Mouse (Mus musculus) kidney, adult 2 months (tissue): ENCODE measurements around the gene Pdcd1. TPM values are rescaled to one million over a fixed set of nuclear protein-coding genes. Genes with fewer than 3 reads are reported as not detected.
"Not testable (repeated sequence)": the region's sequence is repeated elsewhere in the genome, so short reads cannot be mapped to it uniquely, and the experiment has no call there.

Experiments used
- DNase-seq: peaks from one replicate; pipeline ENCODE4 v3.0.0; 2021
- H3K27ac ChIP-seq: fragments of 200-500 bp; 2 replicates; pipeline ENCODE4 v1.5.1; 2012; ENCODE audit warnings: low read depth, low read length, control low read depth, inconsistent platforms; ENCODE audit not compliant: insufficient read depth
- H3K27me3 ChIP-seq: fragments of 200-500 bp; replicated peaks from 2 replicates; pipeline ENCODE4 v1.6.1; 2012; ENCODE audit warnings: mild to moderate bottlenecking, moderate library complexity, low read length, inconsistent platforms; ENCODE audit not compliant: control insufficient read depth, insufficient read depth
- H3K36me3 ChIP-seq: fragments of 200-500 bp; 2 replicates; pipeline ENCODE4 v1.6.1; 2012; ENCODE audit warnings: mild to moderate bottlenecking, moderate library complexity, low read length, inconsistent platforms; ENCODE audit not compliant: control insufficient read depth, insufficient read depth
- H3K4me1 ChIP-seq: fragments of 200-500 bp; 2 replicates; pipeline ENCODE4 v1.6.1; 2011; ENCODE audit warnings: low read length; ENCODE audit not compliant: control insufficient read depth, insufficient read depth
- H3K4me3 ChIP-seq: fragments of 200-500 bp; 2 replicates; pipeline ENCODE4 v1.5.1; 2011; ENCODE audit warnings: mild to moderate bottlenecking, low read depth, low read length, control low read depth; ENCODE audit not compliant: insufficient read depth
- CTCF ChIP-seq: fragments of 200-500 bp; conservative IDR thresholded peaks from 2 replicates; pipeline ENCODE4 v1.5.1; 2011; ENCODE audit warnings: low read depth, mild to moderate bottlenecking, control low read depth, low read length, moderate library complexity, mixed read lengths; ENCODE audit not compliant: insufficient read depth, insufficient read length
- POLR2A ChIP-seq: fragments of 200-500 bp; IDR thresholded peaks from one replicate; pipeline ENCODE4 v1.6.1; 2011; ENCODE audit warnings: low read depth, low read length, control low read depth
- WGBS: fragments of 180-500 bp; shearing (Covaris S2); methylation state at CpG from one replicate; pipeline ENCODE4 v1.1.7; 2018; 5-methylcytosine and 5-hydroxymethylcytosine counted together
- polyA plus RNA-seq: library from polyadenylated mRNA; depleted of rRNA; stranded (reverse); fragments of >200 nt; gene quantifications from 2 replicates; pipeline ENCODE4 v1.2.3, GENCODE M21; 2012

The Pdcd1 gene
- polyA plus RNA-seq, 1 experiment, result 0.45 TPM

DNA sequence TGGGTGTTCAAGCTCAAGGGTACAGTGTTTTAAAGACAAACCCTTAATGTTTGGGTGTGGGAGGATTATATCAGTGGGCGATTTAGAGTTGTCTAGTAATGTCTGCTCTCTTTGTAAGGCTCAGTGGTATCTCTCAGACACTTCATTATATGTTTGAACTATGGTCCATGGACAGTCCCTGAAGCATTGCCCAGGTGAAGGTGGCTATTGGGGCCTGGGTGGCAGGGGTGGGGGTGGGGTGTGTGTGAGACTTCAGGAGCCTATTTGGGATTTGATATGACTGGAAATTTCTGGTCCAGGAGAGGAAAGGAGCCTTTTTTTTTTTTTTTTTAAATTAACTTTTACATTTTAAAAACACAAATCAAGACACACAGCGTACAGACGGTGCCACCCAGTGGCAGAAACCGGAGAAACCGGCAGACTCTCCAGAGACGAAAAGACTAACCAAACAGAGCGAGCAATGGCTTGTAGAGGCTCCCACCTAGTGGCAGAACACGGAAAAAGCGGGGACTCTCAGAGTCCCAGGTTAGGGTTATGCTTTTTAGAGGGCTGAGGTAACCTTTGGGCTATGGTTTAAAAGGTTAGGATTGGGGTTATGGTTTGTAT, 26.6 kb upstream of the Pdcd1 start:
- Histone ChIP-seq H3K4me1 (no peaks in the 10 kb centered on the region), H3K27ac (no peak overlapping the region), H3K27me3 (no peaks in the 10 kb centered on the region), H3K4me3 (no peak overlapping the region), H3K36me3 (no peaks in the 10 kb centered on the region)
- 5% methylated on average over 9 of the region's 9 CpGs for WGBS
- TF ChIP-seq POLR2A (no peak), CTCF (peak; percentile 92)
- peak; percentile 84 for DNase-seq

DNA sequence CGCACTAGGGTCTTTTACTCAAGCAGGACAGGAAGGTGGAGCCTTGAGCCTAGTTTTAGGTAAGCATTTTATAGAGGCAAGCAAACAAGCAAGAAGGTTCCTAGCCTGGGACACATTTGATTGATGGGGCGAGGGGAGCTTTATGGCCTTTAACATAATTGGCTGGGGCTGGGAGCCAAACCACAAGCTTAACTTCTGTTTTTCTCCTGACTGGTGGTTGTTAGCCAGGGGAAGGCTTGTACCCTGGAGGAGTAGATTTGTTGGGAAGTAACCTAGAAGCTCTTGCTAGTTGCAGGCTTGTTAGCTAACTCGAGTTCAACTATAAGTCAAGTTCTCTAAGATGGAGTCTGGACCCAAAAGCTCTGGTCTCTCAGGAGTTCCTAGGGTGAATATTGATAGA, 26.0 kb upstream of the Pdcd1 start:
- TF ChIP-seq POLR2A (no peak), CTCF (no peak)
- no peaks in the 10 kb centered on the region for H3K27me3 ChIP-seq
- 55% methylated on average over 3 of the region's 3 CpGs for WGBS
- H3K4me3 ChIP-seq, result no peak overlapping the region
- no peaks in the 10 kb centered on the region for H3K36me3 ChIP-seq
- H3K27ac ChIP-seq, result no peak overlapping the region
- DNase-seq, result peak; percentile 15
- no peaks in the 10 kb centered on the region for H3K4me1 ChIP-seq

DNA sequence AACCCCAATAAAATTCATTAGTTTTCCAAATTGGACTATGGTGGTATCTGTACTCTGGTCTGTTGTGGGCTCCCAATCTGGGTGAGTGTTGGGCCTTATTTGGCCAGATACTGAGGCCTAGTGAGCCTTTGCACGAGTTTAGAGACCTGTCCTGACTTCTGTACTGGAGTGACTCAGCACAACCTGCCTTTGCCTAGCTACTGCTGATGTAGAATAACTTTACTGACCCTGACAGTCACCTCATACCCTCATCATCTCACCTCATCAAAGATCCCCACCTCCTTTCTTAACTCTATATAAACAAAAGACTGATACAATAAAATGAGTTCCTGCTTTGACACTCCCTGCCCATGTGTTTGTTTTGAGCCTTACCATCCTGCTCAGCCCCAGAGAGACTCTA, 24.3 kb upstream of the Pdcd1 start:
- H3K27ac ChIP-seq, result no peak overlapping the region
- 27% methylated on average over 1 of the region's 1 CpGs for WGBS
- H3K4me1 ChIP-seq, result no peaks in the 10 kb centered on the region
- no peaks in the 10 kb centered on the region for H3K27me3 ChIP-seq
- no peak overlapping the region for H3K4me3 ChIP-seq
- no peak for DNase-seq
- no peak for TF ChIP-seq POLR2A
- no peak for TF ChIP-seq CTCF
- no peaks in the 10 kb centered on the region for H3K36me3 ChIP-seq

DNA sequence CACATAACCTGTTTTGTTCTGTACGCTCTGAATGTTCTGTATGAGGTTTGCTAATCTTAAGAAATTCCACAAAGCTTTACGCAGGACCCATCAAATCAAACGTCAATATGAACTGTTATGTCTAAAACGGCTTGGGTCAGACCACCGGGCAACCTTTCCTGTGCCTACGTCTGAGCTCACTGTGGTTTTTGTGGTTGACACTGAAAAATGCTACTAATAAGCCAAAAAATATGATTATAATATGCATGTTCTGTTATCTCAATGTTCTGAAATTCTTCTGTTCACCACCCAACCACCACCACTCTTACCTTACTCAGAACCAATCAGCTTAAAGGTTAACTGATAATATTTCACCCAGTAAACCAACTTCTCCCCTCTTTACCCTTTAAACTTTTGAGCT, 22.4 kb upstream of the Pdcd1 start:
- no peak for DNase-seq
- 83% methylated on average over 6 of the region's 6 CpGs for WGBS
- Histone ChIP-seq H3K27me3 (no peaks in the 10 kb centered on the region), H3K4me1 (no peaks in the 10 kb centered on the region), H3K27ac (no peak overlapping the region), H3K4me3 (no peak overlapping the region), H3K36me3 (no peaks in the 10 kb centered on the region)
- TF ChIP-seq CTCF, result no peak
- no peak for TF ChIP-seq POLR2A

DNA sequence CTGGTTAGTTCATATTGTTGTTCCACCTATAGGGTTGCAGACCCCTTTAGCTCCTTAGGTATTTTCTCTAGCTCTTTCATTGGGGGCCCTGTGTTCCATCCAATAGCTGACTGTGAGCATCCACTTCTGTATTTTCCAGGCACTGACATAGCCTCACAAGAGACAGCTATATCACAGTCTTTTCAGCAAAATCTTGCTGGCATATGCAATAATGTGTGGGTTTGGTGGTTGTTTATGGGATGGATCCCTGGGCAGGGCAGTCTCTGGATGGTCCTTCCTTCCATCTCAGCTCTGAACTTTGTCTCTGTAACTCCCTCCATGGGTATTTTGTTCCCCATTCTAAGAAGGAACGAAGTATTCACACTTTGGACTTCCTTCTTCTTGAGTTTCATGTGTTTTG, 5.9 kb upstream of the Pdcd1 start:
- H3K4me1 ChIP-seq, H3K4me3 ChIP-seq, H3K36me3 ChIP-seq, H3K27ac ChIP-seq, H3K27me3 ChIP-seq: not testable (repeated sequence)
- 69% methylated on average over 1 of the region's 1 CpGs for WGBS
- peak; percentile 4 for DNase-seq

DNA sequence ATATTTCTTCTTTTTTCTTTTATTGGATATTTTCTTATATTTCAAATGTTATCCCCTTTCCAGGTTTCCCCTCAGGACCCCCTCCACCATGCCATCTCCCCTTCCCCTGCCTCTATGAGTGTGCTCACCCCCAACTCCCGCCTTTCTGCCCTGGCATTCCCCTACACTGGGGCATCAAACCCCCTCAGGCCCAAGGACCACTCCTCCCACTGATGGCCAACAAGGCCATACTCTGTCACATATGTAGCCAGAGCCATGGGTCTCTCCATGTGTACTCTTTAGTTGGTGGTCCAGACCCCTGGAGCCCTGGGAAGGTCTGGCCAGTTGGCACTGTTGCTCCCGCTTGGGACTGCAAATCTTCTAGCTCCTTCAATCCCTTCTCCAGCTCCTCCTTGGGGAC, 5.0 kb upstream of the Pdcd1 start:
- TF ChIP-seq CTCF (no peak), POLR2A (no peak)
- Histone ChIP-seq H3K4me3 (no peak overlapping the region), H3K4me1 (no peaks in the 10 kb centered on the region), H3K27me3 (no peaks in the 10 kb centered on the region), H3K27ac (no peak overlapping the region), H3K36me3 (no peaks in the 10 kb centered on the region)
- 92% methylated on average over 2 of the region's 2 CpGs for WGBS
- DNase-seq, result no peak

DNA sequence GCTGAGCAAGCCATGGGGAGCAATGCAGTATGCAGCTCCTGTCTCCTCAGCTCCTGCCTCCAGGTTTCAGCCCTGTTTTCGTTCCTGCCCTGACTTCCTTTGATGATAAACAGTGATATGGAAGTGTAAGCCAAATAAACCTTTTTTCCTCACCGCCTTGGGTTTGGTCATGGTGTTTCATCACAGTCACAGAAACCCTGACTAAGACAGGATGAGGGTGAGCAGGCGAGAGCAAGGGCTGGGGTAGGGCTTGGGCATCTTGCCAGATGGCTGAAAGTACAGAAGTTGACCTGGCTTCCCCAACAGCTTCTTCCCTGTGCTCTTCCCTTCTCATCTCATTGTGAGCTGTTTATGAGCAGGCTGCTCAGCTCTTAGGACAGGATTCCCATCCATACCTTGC, 3.6 kb upstream of the Pdcd1 start:
- Histone ChIP-seq H3K4me3 (no peak overlapping the region), H3K4me1 (no peaks in the 10 kb centered on the region), H3K36me3 (no peaks in the 10 kb centered on the region), H3K27me3 (no peaks in the 10 kb centered on the region), H3K27ac (no peak overlapping the region)
- no peak for DNase-seq
- 51% methylated on average over 3 of the region's 3 CpGs for WGBS
- TF ChIP-seq POLR2A, result no peak
- TF ChIP-seq CTCF, result no peak

DNA sequence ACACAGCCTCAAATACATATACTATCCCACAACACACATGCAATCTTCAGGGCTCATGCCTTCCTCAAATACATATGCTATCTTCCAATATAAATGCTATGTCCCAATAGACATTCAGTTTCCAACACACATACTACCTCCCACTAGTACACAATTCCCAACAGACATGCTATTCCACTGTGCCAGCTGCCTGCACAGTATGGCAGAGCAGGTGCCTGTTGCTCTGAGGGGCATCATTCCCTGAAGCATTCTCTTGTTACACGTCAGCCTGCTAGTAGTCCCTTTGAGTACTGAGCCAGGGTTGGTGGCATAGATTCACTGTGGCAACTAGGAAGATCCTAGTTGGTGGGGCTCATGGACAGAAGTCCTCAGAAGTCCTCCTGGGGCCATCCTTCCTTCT, 2.1 kb upstream of the Pdcd1 start:
- no peak for DNase-seq
- no peak overlapping the region for H3K4me3 ChIP-seq
- H3K36me3 ChIP-seq, result no peaks in the 10 kb centered on the region
- 82% methylated on average over 1 of the region's 1 CpGs for WGBS
- no peaks in the 10 kb centered on the region for H3K4me1 ChIP-seq
- TF ChIP-seq CTCF (no peak), POLR2A (no peak)
- no peak overlapping the region for H3K27ac ChIP-seq
- no peaks in the 10 kb centered on the region for H3K27me3 ChIP-seq
